Mouse (Mus musculus) CD4-positive, CD25-positive, alpha-beta regulatory T cell (primary cell): ENCODE data around the gene Ifnz. TPM values are rescaled to one million over a fixed set of nuclear protein-coding genes. Genes with fewer than 3 reads are reported as not detected.

Experiments used
- polyA plus RNA-seq: library from polyadenylated mRNA; unstranded; fragments of 100-300 nt; shearing (Covaris generic); gene quantifications from one replicate; pipeline ENCODE4 v1.2.1, GENCODE M21; 2017

The Ifnz gene
- polyA plus RNA-seq = 0.68 TPM

GRCm38 (mm10) chr4:88781831-88782230 is at the start of gene Ifnz:
Gene Ifnz, plus strand, starts transcription at chr4:88782131.

GRCm38 (mm10) chr4:88754818-88755340 is 27.1 kb upstream of the Ifnz start, which contains the start of gene Gm13271:
Gene Gm13271, plus strand, starts transcription at chr4:88754868.

GRCm38 (mm10) chr4:88759610-88760268 is 22.2 kb upstream of the Ifnz start, which contains the start of gene Gm13283:
Gene Gm13283, plus strand, starts transcription at chr4:88760119.

GRCm38 (mm10) chr4:88773534-88773933 is 8.4 kb upstream of the Ifnz start, which contains the start of gene Gm13290:
Gene Gm13290, plus strand, starts transcription at chr4:88773834.

GRCm38 (mm10) chr4:88776622-88777021 is 5.3 kb upstream of the Ifnz start, which contains the start of gene Gm13289:
Gene Gm13289, plus strand, starts transcription at chr4:88776922.

GRCm38 (mm10) chr4:88779550-88779949 is 2.4 kb upstream of the Ifnz start, which contains the start of gene Gm13272:
Gene Gm13272, plus strand, starts transcription at chr4:88779850.

GRCm38 (mm10) chr4:88785409-88785808 is 3.5 kb downstream of the Ifnz start, which contains the start of gene Gm13276:
Gene Gm13276, plus strand, starts transcription at chr4:88785709.

GRCm38 (mm10) chr4:88788402-88788801 is 6.5 kb downstream of the Ifnz start, which contains the start of gene Gm13277:
Gene Gm13277, plus strand, starts transcription at chr4:88788632.

GRCm38 (mm10) chr4:88791250-88791649 is 9.3 kb downstream of the Ifnz start, which contains the start of gene Gm13278:
Gene Gm13278, plus strand, starts transcription at chr4:88791550.

GRCm38 (mm10) chr4:88793936-88794675 is 12.2 kb downstream of the Ifnz start, which contains the start of gene Gm13275:
Gene Gm13275, plus strand, starts transcription at chr4:88794487.

GRCm38 (mm10) chr4:88797097-88797496 is 15.2 kb downstream of the Ifnz start, which contains the start of gene Gm13279:
Gene Gm13279, plus strand, starts transcription at chr4:88797397.

GRCm38 (mm10) chr4:88799365-88799764 is 17.4 kb downstream of the Ifnz start, which contains the start of gene Gm13285:
Gene Gm13285, plus strand, starts transcription at chr4:88799665.

GRCm38 (mm10) chr4:88802954-88803353 is 21.0 kb downstream of the Ifnz start, which contains the start of gene Gm13287:
Gene Gm13287, plus strand, starts transcription at chr4:88803254.

GRCm38 (mm10) chr4:88805231-88805630 is 23.3 kb downstream of the Ifnz start, which contains the start of gene Gm13288:
Gene Gm13288, plus strand, starts transcription at chr4:88805531.

GRCm38 (mm10) chr4:88815928-88816327 is 34.0 kb downstream of the Ifnz start, which contains the start of gene Ifna7:
Gene Ifna7, plus strand, starts transcription at chr4:88816228.

GRCm38 (mm10) chr4:88819659-88820058 is 37.7 kb downstream of the Ifnz start, which contains the start of gene Ifna11:
Gene Ifna11, plus strand, starts transcription at chr4:88819959.

GRCm38 (mm10) chr4:88827116-88827515 is 45.2 kb downstream of the Ifnz start, which contains the start of gene Ifna6:
Gene Ifna6, plus strand, starts transcription at chr4:88827416.

Other genes with a start within 250 kb of the Ifnz start
- not detected for gene Ifna15, start 223.9 kb upstream of the Ifnz start, polyA plus RNA-seq
- not detected for gene Ifna14, start 210.3 kb upstream of the Ifnz start, polyA plus RNA-seq
- not detected for gene Ifna9, start 189.7 kb upstream of the Ifnz start, polyA plus RNA-seq
- not detected for gene Ifna12, start 178.8 kb upstream of the Ifnz start, polyA plus RNA-seq
- not detected for gene C87499, start 147.7 kb upstream of the Ifnz start, polyA plus RNA-seq
- not detected for gene Ifna13, start 137.7 kb upstream of the Ifnz start, polyA plus RNA-seq
- not detected for gene Ifna16, start 105.2 kb upstream of the Ifnz start, polyA plus RNA-seq
- not detected for gene Ifna2, start 98.2 kb upstream of the Ifnz start, polyA plus RNA-seq
- gene Ifnab, start 90.8 kb upstream of the Ifnz start, polyA plus RNA-seq = not detected
- 0.32 TPM for gene Gm26566, start 60.3 kb upstream of the Ifnz start, polyA plus RNA-seq
- gene Klhl9, start 59.7 kb upstream of the Ifnz start, polyA plus RNA-seq = 26.9 TPM
- not detected for gene Gm13271, start 27.3 kb upstream of the Ifnz start, polyA plus RNA-seq
- gene Gm13283, start 22.0 kb upstream of the Ifnz start, polyA plus RNA-seq = 0.97 TPM
- gene Gm13290, start 8.3 kb upstream of the Ifnz start, polyA plus RNA-seq = 0.35 TPM
- gene Gm13289, start 5.2 kb upstream of the Ifnz start, polyA plus RNA-seq = not detected
- not detected for gene Gm13272, start 2.3 kb upstream of the Ifnz start, polyA plus RNA-seq
- gene Gm13276, start 3.6 kb downstream of the Ifnz start, polyA plus RNA-seq = not detected
- gene Gm13277, start 6.5 kb downstream of the Ifnz start, polyA plus RNA-seq = not detected
- gene Gm13278, start 9.4 kb downstream of the Ifnz start, polyA plus RNA-seq = not detected
- not detected for gene Gm13275, start 12.4 kb downstream of the Ifnz start, polyA plus RNA-seq
- gene Gm13279, start 15.3 kb downstream of the Ifnz start, polyA plus RNA-seq = not detected
- gene Gm13285, start 17.5 kb downstream of the Ifnz start, polyA plus RNA-seq = 1.1 TPM
- not detected for gene Gm13287, start 21.1 kb downstream of the Ifnz start, polyA plus RNA-seq
- gene Gm13288, start 23.4 kb downstream of the Ifnz start, polyA plus RNA-seq = not detected
- not detected for gene Ifna7, start 34.1 kb downstream of the Ifnz start, polyA plus RNA-seq
- not detected for gene Ifna11, start 37.8 kb downstream of the Ifnz start, polyA plus RNA-seq
- not detected for gene Ifna6, start 45.3 kb downstream of the Ifnz start, polyA plus RNA-seq
- gene Ifna5, start 53.4 kb downstream of the Ifnz start, polyA plus RNA-seq = not detected
- gene Ifna4, start 59.7 kb downstream of the Ifnz start, polyA plus RNA-seq = not detected
- gene Ifna1, start 68.0 kb downstream of the Ifnz start, polyA plus RNA-seq = not detected
- not detected for gene Ifne, start 98.1 kb downstream of the Ifnz start, polyA plus RNA-seq